Mouse (Mus musculus) bone marrow, adult 2 months (tissue): ENCODE measurements around the gene Ifna5.
"Not testable (repeated sequence)": the region's sequence is repeated elsewhere in the genome, so short reads cannot be mapped to it uniquely, and the experiment has no call there.

Experiments
- CTCF ChIP-seq: fragments of 200-500 bp; IDR thresholded peaks from 2 replicates; pipeline ENCODE4 v1.5.1; 2011; ENCODE audit warnings: low read length, control low read depth; ENCODE audit not compliant: control insufficient read depth, insufficient read depth
- POLR2A ChIP-seq: fragments of 200-500 bp; IDR thresholded peaks from 2 replicates; pipeline ENCODE4 v1.6.1; 2011; ENCODE audit warnings: low read depth, mild to moderate bottlenecking, control low read depth, low read length, borderline replicate concordance; ENCODE audit not compliant: control insufficient read depth

DNA sequence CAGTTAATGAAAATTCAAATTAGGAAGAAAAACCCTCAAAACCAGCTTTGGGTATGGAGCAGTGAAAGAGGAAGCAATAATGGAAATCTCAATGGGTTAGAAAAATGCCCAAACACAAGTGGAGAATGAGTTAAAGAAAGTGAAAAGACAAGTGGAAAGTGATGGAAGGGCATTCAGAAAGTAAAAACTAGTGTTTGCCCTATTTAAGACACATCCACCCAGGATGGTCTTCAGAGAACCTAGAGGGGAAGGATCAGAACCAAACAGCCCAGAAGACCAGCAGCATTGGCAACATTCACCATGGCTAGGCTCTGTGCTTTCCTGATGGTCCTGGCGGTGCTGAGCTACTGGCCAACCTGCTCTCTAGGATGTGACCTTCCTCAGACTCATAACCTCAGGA is at the start of gene Ifna5:
- TF ChIP-seq CTCF, POLR2A: not testable (repeated sequence)
